Mouse (Mus musculus) mature B cell (primary cell): Measurements from ENCODE around the gene Pimreg.

Source experiments
- in situ Hi-C: fragments of 300-500 bp; cut with MboI; formaldehyde crosslinking; loops from 2 replicates; pipeline ENCODE4 v1.14.3; 2019

Pimreg gene

DNA sequence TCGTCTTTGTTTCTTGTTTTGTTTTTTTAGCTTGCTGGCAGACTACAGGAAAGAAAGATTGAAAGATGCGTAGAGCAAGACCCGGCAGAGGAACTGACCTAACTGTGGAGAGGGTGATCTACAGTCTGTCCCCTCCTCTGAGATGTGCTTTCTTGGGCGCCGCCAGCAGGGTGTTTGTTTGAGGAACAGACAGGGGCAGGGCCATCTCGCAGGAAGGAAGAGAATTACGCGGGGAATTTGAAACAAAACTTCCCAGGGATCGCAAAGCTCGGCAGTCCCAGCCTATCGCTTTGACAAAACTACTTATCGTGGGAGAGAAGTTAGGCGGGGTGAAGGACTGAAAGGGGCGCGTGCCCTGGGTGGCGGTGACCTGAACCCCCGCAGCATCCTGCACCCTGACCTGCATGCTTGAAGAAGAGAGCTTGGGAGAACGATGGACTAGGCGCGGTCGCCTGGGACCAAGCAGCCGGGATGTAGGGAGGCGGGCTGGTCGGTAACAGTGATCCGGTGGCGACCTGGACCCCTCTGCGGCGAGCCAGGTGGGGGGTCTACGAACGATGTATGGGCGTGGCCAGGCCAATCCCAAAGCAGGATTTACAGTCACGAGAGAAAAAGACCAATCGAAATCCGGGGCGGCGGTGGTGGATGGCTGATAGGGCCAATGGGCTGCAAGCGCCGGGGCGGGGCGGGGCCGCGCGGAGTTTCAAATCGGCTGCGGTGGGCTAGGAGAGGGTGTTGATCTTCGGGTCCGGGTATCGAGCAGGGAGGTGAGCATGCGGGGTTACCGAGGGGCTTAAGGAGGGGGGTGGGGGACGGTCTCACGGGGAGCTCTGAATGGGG lies at the start of gene Pimreg:
Gene Pimreg (plus strand): TSS at position 265 of the 840 bp plus-strand sequence.
- in situ Hi-C loops, result no loop called here

DNA sequence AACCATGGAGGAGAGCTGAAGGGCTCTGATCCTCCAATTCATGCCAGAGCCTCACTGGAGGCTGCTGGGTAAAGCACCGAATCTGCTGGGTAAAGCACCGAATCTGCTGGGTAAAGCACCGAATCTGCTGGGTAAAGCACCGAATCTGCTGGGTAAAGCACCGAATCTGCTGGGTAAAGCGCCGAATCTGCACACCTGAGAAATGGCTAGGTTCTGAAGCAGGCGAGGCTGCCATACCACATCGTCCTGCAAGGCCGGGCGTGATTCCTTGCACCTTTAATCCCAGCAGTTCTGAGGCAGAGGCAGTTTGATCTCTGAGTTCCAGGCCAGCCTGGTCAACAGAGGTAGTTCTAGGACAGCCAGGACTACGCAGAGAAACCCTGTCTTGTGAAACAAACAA lies 49.4 kb upstream of the Pimreg start:
- in situ Hi-C loops, result no loop called here

DNA sequence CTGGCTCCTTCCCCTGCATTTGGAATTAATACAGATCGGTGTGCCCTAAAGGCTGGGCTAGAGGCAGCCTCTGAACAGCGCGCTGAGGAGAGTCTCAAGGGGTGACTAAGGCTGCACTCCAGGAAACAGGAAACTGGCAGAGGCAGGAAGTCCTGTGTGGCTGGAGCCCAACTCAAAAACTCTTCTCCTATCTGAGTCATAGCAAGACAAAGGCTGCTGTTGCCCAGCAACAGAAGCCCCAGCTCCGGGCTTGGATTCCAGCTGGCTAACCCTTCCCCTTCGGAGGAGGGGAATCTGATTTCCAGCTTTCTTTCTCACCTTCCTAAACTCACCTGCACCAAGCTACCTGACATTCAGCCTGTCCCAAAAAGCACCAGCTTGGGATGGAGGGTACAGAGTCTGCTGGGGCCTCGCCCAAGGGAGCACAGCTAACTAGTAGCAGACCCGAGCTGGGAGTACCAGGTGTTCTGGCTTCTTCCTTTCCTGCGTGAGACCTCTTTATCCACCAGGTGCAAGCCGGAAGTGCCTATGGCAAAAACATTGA lies 45.8 kb upstream of the Pimreg start:
- in situ Hi-C loops, result no loop called here

DNA sequence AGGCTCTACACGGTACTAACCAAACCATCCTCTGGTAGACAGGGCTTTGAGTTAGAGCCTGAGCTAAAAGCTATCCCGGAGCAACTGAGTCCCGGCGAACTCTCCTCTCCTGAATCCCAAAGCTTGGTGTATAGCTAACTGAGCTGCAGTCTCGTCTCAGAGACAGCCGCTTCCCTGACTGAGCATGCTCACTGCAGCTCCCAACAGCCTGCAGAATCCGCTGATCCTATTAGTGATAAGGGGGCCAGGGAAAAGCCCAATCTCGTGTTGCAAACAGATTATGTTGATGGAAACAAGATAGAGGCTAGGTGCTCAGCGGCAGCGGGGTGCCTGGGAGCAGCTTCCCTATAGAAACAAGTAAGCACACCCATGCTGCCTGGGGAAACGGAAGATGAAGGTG lies 45.0 kb upstream of the Pimreg start:
- in situ Hi-C loops, result no loop called here

DNA sequence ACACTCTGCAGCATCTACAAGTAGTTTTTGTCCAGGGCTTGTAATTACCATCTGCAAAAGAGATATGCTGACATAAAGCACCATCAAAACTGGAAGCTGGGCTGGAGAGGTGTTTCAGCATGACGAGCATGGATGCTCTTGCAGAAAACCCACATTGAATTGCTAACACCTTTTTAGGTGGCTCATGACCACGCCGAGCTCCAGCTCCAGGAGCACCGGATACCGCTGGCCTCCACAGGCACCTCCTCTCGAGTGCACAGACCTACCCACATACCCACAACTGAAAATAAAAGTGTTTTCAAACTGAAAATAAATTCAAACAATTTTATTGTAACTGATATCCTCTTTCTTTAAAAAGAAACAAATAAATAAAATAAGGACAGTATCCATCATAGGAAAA lies 41.6 kb upstream of the Pimreg start:
- in situ Hi-C loops, result no loop called here

DNA sequence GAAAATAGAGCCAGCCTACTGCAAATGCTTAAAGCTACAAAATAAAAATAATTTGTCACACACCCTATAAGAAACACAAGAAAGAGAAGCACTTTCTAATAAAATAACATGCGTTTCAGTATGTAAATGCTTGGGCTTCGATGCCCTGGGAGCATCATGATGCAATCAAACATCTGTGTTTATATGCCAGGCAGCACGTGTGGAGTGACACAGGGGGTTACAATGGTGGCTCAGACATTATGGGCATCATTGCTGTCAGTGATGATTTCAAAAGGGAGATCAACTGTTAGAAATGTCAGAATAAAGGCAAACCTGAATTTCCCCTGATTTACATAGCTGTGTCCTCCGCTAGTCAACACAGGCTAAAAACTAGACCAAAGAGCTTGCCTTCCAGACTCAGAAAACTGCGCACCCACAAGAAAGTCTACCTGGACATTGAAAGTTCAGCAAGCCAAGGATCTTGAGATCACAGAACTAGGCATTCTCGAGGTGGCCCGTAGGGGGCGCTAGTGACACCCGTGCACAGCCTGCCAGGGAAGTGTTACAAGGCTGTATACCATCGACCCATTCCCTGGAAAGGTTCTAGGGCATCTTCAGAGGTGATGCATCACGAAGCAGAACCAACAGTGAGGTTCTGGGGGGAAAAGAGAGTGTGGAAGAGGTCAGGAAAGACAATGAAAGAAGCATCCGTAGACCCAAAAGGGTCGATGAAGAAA lies 39.5 kb upstream of the Pimreg start:
- in situ Hi-C loops, result no loop called here

DNA sequence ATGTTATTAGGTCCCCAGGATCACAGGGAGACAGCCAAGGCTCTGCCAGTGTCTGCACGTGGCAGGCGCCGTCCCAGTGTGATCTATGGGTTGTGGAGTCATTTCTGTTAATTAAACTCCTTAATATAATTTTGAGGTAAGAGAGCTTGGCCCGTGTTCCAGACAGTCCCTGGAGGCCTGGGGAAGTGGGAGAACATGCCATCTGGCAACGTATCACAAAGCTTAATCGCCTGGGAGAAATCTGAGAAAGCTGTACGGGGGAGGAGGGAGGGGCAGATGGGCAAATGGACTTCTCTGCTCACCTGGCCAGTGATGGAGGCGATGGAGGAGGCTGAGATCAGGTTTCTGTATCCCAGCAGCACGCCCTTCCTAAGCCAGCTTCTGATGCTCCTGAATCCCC lies 38.7 kb upstream of the Pimreg start:
- in situ Hi-C loops, result no loop called here

DNA sequence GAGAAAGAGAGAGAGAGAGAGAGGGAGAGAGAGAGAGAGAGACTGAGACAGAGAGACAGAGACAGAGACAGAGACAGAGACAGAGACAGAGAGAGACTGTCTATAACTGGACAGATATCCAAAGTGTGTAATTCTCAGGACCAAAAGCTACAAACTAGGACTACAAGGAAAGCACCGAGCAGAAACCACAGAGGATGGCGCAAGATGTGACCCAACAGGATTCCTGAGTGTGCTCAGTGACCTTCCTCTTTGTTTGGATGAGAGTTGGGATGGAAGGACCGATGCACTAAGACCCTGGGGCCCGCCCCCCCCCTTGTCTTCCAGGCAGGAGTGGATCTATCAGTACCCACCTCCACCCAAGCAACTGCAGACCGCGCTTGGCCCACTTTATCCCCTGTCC lies 36.3 kb upstream of the Pimreg start:
- in situ Hi-C loops, result no loop called here

DNA sequence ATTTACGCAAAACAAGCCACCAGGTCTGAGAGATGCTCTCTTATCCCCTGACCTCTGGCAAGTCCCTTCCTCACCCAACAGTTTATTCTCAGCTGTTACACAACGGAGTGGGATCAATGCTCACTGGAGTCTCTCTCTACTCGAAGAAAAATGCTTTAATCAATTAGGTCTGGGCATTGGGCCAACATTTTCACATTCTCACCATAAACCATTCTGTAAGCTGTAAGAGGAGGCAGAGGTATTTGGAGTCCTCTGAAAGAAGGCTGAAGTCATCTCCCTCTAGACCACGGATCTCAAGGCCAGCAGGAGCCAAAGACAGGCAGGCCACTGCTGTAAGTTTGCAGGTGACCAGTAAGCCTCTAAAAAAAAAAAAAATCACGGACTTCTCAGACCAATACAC lies 31.5 kb upstream of the Pimreg start:
- in situ Hi-C loops, result no loop called here

DNA sequence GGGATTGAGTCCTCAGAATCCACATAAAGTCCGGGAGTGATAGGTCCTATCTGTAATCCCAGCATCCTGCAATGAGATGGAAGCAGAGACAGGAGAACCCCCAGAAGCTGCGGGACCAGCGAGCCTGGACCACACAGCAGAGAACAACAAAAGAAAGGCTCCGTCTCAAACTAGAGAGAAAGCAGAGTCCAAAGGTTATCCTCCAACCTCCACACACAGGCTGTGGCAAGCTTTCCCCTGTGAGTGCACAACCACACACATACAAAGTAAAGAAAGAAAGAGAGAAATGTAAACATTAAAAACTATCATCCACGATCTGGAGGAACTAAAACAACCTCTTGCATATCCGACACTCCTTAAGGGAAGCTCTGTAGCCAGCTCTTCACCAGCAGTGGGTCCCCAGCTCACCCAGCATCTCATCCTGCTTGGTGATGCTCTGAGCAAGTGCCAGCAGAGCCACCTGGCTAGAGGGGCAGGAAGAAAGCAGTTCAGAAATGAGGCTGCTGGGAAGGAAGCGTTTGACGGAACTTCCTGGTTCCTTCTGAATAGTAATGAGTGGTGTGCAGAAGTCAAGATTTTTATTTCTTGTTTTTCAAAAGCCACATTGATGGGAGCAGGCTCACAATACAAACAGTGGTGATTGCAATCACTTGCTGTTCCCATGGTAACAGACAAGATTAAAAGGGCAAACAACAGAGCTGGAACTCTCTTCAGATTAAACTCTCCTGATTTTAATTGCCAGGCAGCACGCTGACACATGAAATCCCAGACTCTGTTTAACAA lies 30.7 kb upstream of the Pimreg start:
- in situ Hi-C loops, result no loop called here

DNA sequence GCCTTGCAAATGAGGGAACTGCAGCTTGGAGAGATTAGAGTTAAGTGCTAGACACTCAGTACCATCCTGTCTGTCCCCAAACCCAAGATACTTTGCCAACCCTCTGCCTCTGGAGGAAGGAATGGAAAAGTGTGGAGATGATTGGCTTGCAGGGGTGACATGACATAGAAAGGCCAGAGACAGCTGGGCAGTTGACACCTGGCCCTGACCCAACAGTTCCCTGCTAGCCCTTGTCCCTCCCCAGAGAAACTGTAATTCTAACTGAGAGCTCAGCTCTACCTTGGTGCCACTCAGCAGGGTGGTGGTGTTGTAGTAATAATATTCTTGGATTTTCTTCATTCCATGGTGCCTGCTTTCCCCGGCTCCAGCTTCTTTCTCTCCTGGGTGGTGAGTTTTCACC lies 29.9 kb upstream of the Pimreg start:
- in situ Hi-C loops, result no loop called here

DNA sequence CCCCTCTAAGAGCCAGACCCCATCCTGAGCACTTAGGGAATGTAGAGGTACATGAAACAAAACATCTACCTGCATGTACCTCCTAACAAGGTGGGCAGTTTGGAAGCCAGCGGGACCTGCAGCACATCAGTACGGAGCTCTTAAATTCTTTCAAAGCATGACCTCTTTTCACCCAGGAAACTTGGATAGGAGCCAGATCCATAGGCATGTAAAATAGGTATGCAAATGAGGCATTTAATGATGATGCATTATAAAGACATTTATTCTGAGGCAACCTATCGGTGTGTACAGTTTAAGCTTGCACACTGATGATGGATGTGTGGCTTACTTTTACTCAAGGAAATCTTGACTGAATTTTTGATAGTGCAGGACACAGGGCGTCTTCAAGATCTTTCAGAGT lies 27.2 kb upstream of the Pimreg start:
- in situ Hi-C loops, result no loop called here

DNA sequence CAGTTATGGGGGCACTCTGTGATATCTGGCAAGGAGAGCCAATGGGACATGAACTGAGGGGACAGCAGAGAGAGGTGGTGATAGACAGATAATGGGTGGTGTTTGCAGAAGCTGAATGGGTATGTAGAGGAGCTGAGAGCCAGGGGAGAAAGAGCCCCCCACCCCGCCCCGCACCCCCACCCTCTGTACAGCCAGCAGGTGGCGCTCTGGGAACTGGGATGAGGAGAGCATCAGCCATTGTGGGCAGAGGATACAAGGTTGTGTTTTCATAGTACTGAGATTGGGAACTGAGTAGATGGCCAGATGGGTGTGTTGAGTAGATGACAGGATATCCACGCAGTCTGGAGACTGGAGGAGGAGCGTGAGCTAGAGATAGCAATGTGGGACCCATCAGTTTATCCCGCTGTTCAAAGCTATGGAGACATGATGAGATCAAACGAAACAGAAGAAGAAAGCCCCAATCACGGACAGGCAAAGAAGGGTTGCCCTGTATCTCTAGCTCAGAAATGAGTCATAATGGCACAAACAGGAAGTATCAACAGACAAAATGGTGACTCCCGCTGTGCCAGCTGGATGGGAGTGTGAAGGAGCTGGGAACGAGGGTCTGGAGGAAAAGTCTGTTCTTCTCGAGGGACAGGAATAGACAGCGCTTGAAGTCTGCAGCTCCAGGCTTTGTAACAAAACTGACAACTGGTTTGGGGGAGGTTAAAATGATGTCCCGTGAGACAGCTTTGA lies 25.1 kb upstream of the Pimreg start:
- in situ Hi-C loops, result no loop called here

DNA sequence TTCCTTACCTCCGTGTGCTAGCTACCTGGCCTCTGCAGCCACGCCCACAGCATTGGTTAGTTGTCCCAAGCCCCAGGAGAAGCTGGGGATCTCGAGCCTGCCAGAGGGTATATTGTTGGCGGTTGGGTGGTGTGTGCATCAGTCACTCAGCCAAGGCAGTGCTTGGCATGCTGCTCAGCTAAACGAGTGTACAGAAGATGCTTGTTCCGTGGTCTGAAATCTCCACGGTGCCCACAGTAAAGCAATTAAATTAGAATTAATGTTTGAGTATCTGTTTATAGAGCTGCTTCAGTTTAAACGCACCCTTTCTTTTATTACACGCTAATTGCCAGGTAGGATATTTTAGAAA lies 24.6 kb upstream of the Pimreg start:
- in situ Hi-C loops, result no loop called here

DNA sequence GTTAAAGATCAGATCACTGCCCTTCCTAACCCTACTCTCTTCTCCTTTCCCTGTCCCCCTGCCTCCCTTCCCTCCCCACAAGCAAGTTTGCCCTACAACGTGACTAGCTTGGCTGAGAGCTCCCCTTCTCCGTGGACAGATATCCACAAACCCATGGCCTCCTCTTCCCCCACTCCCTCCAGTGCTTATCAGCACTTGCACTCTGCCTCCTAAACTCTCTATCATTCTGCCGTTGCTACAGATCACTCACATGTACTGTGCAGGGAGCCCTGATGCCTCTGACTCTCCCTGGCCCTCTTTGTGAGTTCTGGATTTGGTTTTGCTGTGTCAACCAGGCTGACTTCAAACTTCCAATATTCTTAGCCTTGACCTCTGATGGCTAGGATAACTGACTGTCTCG lies 20.8 kb upstream of the Pimreg start:
- in situ Hi-C loops, result no loop called here

DNA sequence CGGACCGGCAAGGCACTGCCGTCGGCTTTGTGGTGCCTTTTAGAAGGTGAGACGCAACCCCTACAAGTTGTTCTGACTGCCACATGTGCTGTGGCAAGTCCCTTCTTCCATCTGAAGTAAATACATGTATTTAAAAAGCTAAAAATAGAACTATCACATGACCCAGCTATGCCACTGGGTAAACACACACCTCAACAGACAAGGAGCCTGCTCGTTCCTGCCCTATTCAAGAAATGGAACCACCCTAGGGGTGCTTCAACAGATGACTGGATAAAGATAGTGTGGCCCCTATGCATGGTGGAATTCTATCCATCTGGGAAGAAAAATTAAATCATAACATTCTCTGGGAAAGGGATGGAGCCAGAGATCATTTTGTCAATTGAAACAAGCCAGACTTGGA lies 19.0 kb upstream of the Pimreg start:
- in situ Hi-C loops, result no loop called here

DNA sequence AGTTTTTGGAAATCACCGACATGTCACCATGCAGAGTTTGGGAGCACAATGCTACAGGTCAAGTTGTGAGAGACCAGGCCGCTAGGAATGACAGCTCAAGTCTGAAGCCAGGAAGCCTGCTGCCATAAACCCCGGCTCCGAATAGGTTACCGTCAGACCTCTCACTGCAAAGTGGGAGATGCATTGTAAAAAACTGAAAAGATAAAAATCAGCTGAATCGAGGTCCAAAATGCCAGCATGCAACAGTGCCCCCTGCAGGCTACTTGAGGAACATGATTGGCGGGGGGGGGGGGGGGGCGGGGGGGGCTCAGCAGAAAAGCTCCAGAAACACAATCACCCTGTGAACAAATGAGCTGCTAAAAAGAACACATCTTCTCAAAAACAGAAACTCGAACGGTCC lies 18.3 kb upstream of the Pimreg start:
- in situ Hi-C loops, result no loop called here

DNA sequence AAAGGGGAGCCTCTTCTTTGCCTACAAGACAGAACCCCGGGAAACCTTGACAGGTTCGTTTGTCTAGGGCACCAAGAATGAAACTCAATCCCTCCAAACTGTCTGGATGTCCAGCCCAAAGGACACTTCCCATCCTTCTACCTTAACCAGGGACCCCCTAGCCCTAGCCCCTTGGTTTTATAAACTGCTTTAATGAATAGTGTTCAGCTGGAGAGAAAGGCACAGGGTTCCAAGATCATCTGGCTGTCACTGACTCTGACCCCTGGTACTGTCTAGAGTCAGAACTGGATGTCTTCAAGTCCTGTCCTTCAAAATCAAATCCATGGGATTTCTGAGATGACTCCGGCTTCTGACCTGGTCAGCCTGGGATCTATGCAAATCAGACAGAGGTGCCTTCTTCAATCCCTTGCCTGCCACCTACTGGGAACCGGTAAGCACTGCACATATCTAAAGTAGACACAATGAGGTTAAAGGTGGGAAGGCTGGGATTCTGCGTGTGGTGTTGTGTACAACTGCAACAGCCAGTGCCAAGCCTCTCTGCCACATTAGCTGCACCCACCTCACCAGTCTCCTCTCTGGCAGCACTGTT lies 17.5 kb upstream of the Pimreg start:
- in situ Hi-C loops, result no loop called here

DNA sequence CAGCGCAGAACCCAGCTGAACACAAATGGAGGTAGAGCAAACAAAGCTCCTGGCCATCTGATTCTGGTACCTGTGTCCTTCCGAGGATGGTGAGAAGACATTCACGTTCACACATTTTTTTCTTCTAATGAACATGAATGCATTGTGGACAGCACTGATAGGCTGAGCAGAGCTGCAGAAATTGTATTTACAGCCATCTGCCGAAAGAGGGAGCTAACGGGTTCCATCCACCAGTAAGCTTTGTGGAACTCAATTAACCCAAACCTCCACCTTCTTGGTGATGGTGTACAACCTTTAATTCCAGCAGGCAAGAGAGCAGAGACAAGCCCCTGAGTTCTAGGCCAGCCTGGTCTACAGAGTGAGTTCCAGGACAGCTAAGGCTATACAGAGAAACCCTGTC lies 16.0 kb upstream of the Pimreg start:
- in situ Hi-C loops, result no loop called here

DNA sequence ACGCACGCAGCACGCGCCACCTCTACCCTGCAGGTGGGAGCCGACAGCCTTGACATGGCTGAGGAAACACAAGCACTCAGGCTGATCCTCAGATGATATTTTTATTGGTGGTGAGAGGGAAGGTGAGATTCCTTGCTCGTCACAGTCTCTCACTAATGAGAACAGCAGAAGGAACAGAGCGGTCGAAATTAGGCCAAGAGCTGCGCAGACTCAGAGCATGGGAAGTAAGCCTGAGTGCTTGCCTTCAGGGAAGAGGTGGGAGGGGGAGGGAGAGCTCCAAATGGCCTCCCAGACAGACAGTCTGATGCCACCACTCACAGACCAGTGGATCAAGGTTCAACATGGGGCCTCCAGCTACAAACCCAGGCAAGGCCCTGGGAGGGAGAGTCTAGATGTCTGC lies 15.3 kb upstream of the Pimreg start:
- in situ Hi-C loops, result no loop called here

DNA sequence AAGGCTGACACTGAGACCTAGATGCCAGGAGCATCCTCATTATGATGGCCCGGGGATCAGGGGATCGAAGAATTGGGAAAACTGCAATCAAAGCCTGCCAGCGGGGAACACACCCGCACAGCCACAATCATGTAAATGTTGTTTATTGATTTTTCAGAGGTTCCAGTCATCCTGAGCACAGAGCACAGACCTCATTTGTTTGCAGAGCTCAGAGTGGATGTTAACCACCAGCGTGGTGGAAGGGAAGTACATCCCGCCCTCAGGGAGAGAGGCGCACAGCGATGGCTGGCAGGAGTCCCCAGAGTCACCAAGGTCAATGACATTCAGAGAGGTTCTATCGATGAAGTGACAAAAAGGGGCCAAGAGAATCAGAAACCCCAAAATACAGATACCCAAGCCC lies 14.0 kb upstream of the Pimreg start:
- in situ Hi-C loops, result no loop called here

DNA sequence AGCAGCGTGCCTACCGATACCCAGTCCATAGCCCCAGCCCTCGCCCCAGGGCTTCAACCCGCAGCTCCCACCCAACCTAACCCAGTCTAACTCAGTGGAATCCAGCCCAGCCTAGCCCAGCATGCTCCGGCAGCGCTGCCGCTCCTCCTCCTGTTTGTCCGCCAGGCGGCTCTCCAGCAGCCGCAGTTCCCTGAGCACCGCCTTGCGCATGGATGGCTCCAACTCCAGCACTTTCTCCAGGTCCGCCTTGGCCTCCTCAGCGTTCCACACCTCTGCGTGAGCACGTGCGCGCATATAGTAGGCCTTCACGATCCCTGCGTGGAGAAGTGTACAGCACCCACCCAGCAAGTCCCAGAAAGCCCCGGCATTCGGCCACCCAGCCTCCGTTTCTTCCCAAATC lies 12.7 kb upstream of the Pimreg start:
- in situ Hi-C loops, result no loop called here
